Comparison of ENCODE assay signal across 14 mouse cellular contexts in genomic region chr1:171772121-171772735, GRCm38 (mm10). TPM values are rescaled to one million over a fixed set of nuclear protein-coding genes. Genes with fewer than 3 reads are reported as not detected.
"Had no signal": no experiment of that assay in that cellular context is flagged by ENCODE, and none has a peak within 500 bp of the region (broad histone marks: within the 10 kb centered on the region; RNA-seq: fewer than 3 reads in every experiment).

No protein-coding gene starts in this region.

- ATAC-seq: intestine, embryonic 16.5 days; midbrain, embryonic 13.5 days had no signal

- H3K36me3 ChIP-seq: kidney, embryonic 15.5 days; limb, embryonic 10.5 days; liver, embryonic 15.5 days; midbrain, embryonic 13.5 days; neural tube, embryonic 13.5 days; stomach, embryonic 15.5 days had no signal

- H3K4me1 ChIP-seq: kidney, embryonic 15.5 days; limb, embryonic 10.5 days; liver, embryonic 15.5 days; midbrain, embryonic 13.5 days; neural tube, embryonic 13.5 days; stomach, embryonic 15.5 days had no signal

- H3K4me3 ChIP-seq: kidney, embryonic 15.5 days; left cerebral cortex, adult 2 months; limb, embryonic 10.5 days; liver, embryonic 15.5 days; midbrain, embryonic 13.5 days; myocyte; neural tube, embryonic 13.5 days; stomach, embryonic 15.5 days had no signal

- DNase-seq: kidney, adult 2 months; kidney, postnatal 14 days; lung, adult 2 months; lung, postnatal 4 days; right cerebral cortex, postnatal 14 days had no signal

- H3K27me3 ChIP-seq: kidney, embryonic 15.5 days; liver, embryonic 15.5 days; midbrain, embryonic 13.5 days; neural tube, embryonic 13.5 days; stomach, embryonic 15.5 days had no signal

- H3K9me3 ChIP-seq: kidney, embryonic 15.5 days; limb, embryonic 10.5 days; liver, embryonic 15.5 days; midbrain, embryonic 13.5 days; neural tube, embryonic 13.5 days; stomach, embryonic 15.5 days had no signal

RNA-seq across cellular contexts. Expression of gene Slamf1, which starts 5.3 kb away (rescaled TPM):
- polyA plus RNA-seq: myocyte had no signal
